ENCODE assay signal across 9 mouse cellular contexts in genomic region chr4:102506376-102507280, GRCm38 (mm10).
DNase-seq lines count a peak whose midpoint lies in the region; ATAC-seq and TF ChIP-seq lines count a peak whose summit lies in the region.
"Had no signal": no experiment of that assay in that cellular context is flagged by ENCODE, and none has a peak within 500 bp of the region (broad histone marks: within the 10 kb centered on the region; RNA-seq: fewer than 3 reads in every experiment).

No protein-coding gene starts in this region.

- TF ChIP-seq CTCF in gastrocnemius, adult 2 months (IDR thresholded peaks at IDR 0.05), result no peak

- H3K27ac ChIP-seq in gastrocnemius, adult 2 months, result peak overlapping the region; percentile 43

- no peak for DNase-seq in gastrocnemius, adult 2 months
- no peak for DNase-seq in gastrocnemius, adult 18-20 months (ENCODE audit: low spot score)
- DNase-seq in liver, result peak; percentile 12
- DNase-seq in natural killer cell, adult 2 months (ENCODE audit: low spot score in 2 of 2), result peak; percentile 79 to 83
- no peak for DNase-seq in cerebellum, postnatal 36 days
- no peak for DNase-seq in gastrocnemius, postnatal 10 days
- DNase-seq in kidney, postnatal 4 days, result no peak
- DNase-seq: cerebellum, postnatal 25 days had no signal

- ATAC-seq in CD4-positive, CD25-positive, alpha-beta regulatory T cell, adult 4 months, result peak; percentile 92

- H3K4me3 ChIP-seq in gastrocnemius, adult 2 months, result no peak overlapping the region

- intact Hi-C loops in gastrocnemius, adult 2 months (cut with DNase I), result no loop called here

Comparison
In these comparisons a context has a peak if more than half of its experiments do, and no peak if none do; other contexts are left out.
1. DNase-seq: peak in liver (single experiment) and natural killer cell, adult 2 months (2 of 2); none in gastrocnemius, adult 2 months (single experiment), gastrocnemius, adult 18-20 months (single experiment), cerebellum, postnatal 36 days (0 of 2), gastrocnemius, postnatal 10 days (single experiment) and kidney, postnatal 4 days (0 of 2).